Mouse (Mus musculus) spleen, postnatal 36 days (tissue): Measurements from ENCODE around the gene Dzip1l.
"Not testable (repeated sequence)": the region's sequence is repeated elsewhere in the genome, so short reads cannot be mapped to it uniquely, and the experiment has no call there.

ENCODE experiments used
- DNase-seq, 2 experiments: peaks; one replicate each; pipeline ENCODE4 v3.0.0; 2022; ENCODE audit warnings: low spot score in 2 of 2, mixed read lengths in 1 of 2

Dzip1l gene

DNA sequence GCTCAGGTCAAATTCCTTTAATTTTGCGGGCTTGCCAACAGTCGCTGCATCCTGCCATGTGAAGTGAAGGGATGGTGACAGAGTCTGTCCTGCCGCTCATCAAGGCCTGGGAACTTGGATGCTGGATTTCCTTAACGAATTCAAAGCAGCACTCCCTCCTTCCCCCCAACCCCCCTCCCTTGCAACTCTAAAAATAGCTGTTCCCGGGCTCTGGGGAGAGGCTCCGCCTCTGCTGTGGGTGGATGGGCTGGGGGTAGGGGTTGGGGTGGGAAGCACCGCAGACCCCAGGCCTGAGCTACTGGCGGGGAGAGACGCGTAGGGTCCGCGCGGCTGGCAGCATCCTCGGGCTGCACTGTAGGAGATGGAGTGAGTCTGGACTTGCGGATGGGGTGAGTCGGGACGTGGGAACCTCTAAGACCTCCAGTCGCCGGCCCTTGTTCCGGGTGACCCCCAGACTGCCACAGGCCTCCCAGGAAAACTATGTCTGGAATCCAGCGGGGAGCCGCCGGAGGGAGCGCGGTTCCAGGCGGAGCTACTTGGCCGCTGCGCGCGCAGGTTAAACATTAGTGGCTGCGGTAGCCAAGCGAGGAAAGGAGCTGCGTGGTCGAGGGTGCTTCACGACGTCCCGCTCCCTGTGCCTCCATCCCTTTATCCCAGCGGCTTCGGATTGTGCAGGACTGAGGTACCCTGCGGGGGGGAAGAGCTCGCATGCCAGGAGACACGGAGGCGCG lies at the start of gene Dzip1l:
Dzip1l (plus strand) TSS at position 216 of the 731 bp plus-strand sequence.
- DNase-seq: no peak

DNA sequence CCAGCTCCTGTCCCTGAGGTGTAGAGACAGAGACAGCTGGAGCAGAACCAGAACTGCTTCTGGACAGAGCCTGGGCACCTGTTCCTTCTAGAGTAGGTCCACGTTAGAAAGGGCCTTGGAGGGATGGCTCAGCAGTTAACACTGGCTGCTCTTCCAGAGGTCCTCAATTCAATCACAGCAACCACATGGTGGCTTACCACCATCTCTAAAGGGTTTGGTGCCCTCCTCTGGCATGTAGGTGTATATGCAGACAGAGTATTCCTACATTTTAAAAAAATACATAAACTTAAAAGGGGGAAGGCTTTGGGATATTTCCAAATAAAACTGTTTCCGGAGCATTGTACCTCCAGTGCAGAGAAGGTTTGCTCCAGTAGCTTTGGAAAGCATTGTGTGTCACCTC lies 48.6 kb upstream of the Dzip1l start:
- DNase-seq: peak; percentile 6 to 30

DNA sequence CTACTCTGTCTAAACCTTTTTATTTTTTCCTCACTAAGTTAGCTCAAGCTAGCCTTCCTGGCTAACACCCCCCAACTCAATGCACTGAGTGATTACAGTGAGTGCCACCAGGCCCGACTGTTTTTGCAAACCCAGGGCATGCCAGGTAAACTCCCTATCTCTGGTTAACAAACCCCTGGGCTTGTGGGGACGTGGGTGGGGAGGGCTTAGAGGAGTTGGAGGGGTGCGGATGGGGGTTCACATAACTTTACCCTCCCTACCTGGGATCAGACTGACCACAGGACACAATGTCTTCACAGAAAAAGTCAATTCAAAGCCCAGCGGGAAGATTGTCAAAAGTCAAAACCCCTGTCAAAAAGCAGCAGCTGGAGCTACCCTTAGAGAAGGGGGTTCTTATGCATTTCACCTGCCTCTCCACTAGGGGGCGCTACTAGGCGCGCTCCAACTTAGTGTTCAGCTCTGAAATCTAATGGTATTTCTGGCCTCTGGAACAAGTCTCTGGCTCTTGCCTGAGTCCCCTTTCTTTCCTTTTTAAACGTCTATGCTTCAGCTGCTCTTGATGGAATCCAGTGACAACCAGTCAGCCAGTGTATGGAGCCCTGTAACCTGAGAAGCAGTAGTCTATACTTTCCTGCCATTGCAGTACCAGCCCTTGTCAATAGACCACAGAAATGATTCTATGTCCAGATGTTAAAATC lies 41.6 kb upstream of the Dzip1l start:
- DNase-seq: peak in 1 of 2 experiments; percentile 13

DNA sequence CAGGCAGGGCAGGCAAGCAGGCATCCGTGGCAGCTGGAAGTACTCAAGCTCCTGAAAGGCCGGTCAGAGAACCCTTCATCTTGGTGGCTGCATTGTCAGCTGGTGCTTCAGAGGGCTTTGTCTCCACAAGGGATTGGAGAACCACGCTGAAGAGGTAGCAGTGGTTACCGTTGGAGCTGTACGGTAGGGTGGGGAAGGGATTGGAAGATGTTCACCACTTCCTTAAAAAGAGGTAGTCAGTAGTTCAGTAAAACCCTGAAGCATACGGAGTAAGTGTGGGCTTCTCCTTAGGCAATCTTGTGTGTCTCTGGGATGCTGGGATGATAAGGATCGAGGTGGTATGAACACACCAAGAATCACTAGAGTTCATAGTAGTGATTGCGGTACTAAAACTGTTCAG lies 38.2 kb upstream of the Dzip1l start:
- DNase-seq: no peak

DNA sequence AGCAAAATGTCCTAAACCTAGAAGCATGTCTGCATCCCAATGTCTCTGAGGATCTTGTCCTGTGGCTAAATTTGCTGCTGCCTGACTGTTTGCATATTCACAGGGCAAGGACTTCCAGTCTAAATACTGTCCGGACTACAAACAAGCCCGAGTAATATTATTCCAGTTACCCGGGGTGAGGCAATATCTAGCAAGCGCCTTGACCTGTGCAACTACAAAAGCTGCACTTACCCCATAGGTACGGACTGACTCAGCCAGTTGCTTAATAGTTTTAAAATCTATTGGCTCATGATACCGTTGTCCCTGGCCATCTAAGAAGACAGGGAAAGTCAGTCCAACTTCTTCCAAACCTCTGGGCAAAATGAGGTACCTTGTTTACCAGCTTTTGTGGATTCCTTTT lies 30.2 kb upstream of the Dzip1l start:
- DNase-seq: not testable (repeated sequence)

DNA sequence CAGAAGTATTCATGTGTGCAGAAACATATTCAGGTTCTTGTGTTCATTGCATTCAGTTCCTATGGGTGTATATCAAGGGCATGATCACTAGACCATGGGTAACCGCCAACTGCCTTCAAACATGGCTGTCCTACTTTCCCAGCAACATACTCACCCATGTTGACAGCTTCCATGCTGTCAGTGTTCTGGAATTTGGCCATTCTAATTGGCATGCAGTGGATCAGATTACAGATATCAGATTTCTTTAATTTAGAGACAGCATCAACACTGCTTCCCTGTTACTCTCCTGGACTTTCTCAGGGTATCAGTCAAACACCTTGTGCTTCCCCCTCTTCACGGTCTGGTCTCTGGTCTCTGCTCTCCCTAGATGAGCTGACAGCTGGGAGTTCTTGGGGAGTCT lies 25.7 kb upstream of the Dzip1l start:
- DNase-seq: no peak

DNA sequence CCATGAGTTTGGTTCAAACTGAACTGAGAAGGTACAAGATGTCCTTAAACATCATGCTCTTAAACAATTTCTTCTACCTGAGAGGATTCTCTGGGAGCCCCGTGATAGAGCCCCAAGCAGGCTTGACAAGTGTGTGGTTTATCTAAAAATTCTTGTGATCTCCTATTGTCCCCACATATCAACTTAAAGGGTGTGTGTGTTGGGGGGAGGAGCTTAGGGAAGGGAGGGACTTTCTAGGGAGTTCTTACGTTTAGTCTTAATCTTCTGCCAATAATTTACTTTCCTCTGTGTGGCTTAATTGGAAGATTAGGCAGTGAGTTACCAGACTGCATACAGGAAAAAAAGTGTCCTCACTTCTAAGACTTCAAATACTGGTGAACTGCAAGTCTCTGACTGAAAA lies 17.1 kb upstream of the Dzip1l start, which contains the start of gene A4gnt:
A4gnt (plus strand) TSS at position 301 of the 400 bp plus-strand sequence.
- DNase-seq: no peak

DNA sequence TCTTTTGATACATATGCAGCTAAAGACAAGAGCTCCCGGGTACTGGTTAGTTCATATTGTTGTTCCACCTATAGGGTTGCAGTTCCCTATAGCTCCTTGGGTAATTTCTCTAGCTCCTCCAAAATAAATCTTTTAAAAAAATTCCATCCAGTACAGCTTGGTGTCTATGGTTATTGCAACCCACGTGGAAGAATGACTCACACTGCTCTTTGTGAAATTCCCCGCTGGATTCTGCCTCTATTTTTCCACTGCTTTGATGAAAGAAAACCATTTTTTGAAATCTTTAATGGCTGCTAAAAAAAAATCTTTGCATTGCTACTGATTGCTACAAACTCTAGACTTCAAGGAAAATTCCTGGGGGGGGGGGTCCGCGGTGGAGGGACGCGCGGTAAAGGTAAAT lies 9.6 kb upstream of the Dzip1l start:
- DNase-seq: no peak

DNA sequence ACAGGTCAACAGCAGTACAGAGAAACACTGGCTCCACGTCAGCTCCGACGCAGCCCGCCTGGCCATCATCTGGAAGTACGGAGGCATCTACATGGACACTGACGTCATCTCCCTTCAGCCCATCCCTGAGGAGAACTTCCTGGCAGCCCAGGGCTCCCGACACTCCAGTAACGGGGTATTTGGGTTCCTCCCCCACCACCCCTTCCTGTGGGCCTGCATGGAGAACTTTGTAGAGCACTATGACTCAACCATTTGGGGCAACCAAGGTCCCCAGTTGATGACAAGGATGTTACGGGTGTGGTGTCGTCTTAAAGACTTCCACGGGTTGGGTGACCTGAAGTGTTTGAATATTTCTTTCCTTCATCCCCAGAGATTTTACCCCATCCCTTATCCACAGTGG lies 9.1 kb upstream of the Dzip1l start:
- no peak for DNase-seq

DNA sequence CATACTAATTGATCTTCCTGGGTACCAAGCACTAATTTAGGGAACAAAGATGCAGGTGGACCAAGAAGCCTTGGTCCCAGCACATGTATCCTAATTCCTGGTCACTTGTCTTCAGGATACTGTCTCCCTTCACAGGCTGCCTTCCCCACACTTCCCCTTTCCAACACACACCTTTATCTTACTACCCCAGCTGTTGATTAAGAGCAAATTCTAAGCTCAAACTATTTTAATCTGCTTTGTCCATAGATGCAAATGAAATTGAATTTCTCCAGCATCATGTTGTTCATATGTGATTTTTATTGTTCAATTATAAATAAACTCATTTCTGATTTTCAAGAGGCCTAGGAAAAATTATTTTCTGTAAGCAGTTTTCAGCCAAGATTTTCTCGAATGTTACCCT lies 7.3 kb upstream of the Dzip1l start:
- no peak for DNase-seq

DNA sequence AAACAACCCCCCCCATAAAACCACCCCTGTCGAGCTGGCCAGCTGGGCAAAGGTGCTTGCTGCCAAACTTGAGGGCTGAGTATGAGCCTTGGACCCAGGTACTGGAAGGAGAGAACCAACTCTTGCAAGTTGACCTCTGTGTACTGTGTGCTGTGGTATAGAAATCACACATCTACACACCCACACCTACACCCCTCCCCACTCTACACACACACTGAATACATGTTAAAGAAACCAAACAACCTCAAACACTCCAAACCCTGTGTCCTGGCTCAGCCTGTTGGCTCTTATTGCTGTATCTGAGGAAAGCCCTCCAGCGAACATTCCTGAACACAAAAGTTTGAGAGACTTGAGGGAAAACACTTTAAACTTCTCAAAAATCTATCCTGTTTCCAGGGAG lies 6.3 kb upstream of the Dzip1l start:
- no peak for DNase-seq

DNA sequence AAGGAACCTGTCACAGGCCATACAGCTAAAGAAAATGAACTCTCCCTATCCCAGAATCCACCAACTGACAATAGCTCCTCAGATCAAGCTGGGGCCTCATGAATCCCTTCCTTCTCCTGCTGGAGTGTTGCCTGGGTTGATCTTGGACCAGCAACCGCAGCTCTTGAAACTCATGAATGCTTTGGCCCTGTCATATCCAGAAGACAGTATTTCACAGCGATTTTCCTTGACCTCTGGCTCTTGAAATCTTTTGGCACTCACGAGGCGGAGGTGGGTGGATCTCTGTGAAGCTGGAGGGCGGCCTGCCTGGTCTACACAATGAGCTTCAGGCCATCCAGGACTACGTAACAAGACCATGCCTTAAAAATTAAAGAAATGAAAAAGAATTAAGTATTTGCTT lies 5.2 kb upstream of the Dzip1l start:
- peak in 1 of 2 experiments; percentile 11 for DNase-seq

DNA sequence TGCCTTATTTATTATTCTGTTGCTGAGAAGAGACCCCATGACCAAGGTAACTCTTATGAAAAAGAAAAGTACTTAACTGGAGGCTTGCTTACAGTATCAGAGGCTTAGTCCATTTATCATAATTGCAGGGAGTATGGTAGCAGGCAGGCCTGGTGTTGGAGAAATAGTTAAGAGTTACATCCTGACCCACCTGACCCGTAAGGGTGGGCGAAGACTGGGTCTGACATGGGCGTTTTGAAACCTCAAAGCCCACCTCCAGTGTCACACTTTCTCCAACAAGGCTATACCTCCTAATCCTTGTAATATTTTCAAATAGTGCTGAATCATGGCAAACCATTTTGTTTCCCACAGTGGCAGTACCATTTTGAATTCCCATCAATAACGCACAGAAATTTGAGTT lies 715 bp upstream of the Dzip1l start:
- DNase-seq: no peak

DNA sequence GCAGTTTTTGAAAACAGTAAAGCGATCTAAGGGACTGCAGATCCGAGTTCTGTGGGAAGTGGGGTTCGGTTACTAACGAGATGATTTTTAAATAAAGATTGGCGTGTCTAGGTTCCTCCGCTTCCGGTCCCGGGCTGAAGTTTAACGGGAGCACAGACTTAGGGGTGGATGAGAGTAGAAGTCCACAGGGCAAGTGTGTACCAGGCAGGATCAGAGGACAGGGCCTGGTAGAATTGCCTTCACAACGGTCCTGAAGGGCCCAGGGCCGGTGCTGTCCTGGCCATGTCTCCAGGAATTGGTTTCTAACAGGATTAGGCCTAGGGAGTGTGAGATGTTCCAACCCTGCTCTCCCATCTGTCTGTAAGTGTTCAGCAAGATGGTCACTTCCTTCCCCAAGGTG lies 775 bp downstream of the Dzip1l start:
- DNase-seq: no peak

DNA sequence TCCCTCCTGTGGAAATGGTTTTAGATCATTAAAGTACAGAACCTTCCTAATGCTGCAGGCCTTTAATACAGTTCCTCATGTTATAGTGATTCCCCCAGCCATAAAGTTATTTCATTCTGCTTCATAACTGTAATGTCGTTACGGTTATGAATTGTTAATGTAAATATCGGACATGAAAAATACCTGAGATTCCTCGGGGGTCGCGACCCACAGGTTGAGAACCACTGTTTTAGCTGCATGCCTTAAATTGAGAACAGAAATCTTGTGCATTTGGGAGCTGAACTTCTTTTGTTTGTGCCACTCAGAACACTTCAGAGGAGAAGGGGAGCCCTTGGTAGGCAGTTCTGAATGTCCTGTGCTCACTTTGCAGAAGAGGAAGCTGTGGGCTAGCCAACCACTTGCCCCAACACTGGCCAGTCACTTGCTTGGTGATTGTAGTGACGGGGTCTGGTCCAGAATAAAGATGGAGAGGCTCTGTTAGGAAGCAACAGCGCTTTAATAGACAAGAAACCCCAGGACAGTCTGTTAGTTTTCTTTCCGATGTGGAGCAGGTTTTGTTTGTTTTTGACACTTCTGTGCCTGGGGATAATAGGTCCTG lies 1.3 kb downstream of the Dzip1l start:
- no peak for DNase-seq

DNA sequence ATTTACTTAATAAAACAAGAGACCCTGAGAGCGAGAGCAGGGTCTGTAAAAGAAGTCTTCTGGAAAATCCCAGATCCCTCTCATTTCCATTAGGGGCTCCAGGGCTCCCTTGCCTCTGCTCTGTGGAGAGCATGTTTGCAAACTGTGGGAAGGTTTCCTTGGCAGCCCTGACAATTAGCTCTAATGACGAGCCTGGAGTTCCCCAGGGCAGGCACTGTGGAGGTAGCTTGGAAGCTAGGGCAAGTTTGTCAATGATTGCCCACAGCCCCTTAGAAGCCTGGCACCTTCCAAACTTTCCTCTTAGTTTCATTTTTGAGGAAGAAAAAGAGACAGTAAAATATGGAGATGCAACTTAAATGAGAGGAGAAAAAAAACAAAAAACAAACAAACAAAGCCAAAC lies 2.5 kb downstream of the Dzip1l start:
- no peak for DNase-seq

DNA sequence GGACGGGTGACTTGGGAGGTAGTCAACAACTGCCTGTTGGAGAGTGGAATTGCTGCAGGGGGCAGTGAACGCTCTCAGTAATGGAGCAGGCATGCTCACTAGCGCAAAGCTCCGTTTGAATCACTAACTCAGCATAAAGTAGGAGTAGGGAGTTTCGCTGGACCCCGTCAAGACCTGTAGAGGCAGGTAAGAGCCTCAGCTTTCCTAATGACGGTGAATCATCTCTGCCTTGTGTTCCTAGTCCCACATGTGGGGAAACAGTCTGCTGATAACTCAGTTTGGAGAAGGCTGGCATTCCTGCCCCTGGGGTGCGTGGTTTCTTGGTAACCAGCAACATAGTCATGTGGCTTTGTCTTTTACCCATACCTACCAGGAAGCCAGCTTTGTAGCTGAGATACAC lies 3.0 kb downstream of the Dzip1l start:
- DNase-seq: no peak

DNA sequence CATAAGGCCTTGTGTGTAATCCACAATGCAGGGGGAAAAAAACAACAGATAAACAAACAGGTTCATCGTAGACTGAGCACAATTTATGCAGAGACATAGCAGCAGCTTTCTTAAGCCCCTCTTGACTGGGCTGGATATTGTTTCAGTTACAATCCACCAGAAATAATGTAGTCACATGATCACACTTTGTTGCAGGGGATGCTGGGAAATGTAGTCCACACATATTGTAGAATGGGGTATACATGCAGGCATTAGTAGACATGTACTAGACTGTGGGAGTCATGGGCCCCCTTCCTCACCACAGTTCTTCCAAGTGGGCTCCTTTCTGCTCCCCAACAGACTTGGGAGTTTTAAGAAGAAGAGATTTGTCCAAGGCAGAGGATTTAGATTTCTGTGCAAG lies 7.5 kb downstream of the Dzip1l start:
- no peak for DNase-seq

DNA sequence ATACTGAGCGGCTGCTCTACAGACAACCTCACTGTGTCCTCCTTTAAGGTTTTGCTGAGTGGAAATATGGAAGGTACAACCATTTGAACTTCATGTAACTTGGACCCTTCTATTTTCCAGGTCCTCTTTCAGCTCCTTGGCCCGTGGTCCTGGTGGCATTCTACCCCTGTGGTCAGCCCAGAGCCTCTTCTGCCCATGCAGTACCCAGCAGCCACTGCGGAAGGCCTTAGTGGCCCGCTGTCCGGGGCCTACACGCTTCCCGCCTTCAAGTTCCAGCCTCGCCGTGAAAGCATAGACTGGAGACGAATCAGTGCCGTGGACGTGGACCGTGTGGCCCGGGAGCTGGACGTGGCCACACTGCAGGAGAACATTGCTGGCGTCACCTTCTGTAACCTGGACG lies 7.9 kb downstream of the Dzip1l start:
- no peak for DNase-seq

DNA sequence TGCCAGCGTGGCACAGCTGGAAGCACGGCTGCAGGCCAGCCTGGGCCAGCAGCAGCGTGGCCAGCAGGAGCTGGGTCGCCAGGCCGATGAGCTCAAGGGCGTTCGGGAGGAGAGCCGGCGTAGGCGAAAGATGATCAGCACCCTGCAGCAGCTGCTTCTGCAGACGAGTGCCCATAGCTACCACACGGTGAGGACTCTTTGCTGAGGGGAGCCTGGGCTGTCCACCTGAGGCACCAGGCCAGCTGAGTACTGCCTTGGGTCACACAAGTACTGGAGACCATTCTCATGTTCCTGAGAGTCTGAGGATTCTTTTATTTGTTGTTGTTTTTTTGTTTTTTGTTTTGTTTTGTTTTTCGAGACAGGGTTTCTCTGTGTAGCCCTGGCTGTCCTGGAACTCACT lies 8.4 kb downstream of the Dzip1l start:
- DNase-seq: no peak

DNA sequence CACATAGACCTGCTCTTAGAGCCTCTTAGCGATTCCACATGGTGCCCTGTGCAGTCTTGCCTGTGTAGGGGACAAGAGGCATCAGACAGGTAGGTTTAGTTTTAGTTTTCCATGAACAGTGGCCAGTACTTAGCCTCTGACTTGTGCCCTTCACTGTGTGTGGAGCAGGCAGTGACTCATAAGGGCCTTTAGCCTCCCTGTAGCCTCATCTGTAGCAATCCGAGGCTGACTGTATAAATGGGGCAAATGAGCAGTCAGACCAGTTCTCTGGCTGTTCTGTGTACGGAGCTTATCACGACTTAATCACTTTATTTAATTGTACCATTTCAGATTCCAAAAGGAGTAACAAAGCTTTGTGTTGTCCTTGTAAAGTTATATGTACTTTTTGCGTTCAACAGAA lies 10.7 kb downstream of the Dzip1l start:
- DNase-seq: no peak

DNA sequence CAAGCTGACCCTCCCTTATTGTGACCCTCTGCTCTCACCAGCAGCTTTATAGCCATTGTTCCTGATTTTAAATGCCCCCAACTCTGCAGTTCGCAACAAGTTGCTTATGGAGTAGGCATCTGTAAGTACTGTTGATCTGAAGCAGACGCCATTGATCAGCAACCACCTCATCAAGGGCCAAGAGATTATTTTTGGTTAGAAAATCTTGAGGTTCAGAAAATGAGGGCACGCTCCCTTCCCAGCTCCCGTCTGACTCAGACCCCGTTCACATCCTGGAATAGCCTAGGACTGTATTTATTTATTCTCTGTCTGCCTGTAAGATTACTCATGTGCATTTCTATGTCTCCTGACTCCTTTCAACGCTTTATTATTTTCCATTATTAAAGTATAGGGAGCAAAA lies 16.1 kb downstream of the Dzip1l start:
- DNase-seq: no peak

DNA sequence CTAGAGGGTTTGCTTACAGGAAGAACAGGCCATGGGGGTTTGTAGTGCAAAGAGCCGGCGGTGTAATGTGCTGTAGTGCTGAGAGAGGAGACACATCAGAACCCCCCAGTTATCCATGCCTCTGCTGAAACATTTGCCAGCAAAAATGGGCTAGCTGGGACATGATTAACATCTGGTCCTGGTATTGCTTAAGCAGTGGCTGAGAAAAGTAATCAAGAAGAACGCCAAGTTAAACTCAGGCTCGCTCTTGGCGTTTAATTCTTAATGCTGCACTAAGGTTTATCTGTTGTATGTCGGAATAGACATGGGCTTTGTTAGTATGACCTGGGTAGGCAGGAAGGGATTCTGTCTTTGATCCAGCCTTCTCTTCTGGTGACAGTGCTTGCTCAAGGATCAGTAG lies 16.8 kb downstream of the Dzip1l start:
- no peak for DNase-seq
